Mouse (Mus musculus): Measurements from ENCODE around the gene Chd4. TPM values are rescaled to one million over a fixed set of nuclear protein-coding genes. Genes with fewer than 3 reads are reported as not detected.

Chd4 gene
- total RNA-seq, 2 experiments from 2014 or later, result 136 to 373 TPM

DNA sequence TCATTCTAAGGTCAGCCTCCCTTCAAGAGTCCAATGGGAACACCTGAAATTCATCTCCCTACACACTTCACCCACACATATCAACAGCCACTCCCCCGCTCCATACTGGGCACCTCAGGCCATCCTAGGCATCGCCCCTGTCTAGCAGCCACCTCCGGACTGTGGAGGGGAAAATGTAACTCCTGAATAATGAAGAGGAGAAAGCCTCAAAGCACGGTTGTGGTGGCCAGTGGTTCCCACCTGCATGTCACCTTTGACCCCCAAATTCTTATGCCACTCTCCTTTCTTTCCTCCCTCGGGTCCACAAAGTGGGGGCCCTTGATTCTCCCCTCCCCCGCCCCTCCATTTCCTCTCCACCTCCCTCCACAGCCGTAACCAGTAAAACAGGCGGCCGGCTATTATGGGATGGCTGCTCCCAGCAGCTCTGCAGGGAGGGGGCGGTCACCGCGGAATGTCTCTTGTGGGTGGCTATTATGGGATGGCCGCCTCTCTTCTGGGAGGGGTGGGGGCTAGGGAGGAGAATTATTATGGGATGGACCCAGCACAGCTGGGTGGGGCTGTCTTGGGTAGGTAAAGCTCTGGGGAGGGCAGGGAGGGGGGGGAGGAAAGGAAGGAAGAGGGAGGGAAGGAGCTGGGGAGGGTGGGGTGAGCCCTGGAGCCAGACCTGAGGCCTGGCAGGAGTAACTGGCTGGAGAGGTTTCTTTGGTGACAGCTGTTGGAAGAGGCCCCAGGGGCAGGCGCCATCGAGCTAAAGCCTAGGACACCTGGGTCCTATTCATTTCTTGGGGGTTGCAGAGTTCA is 6.1 kb upstream of the Chd4 start:
- ATAC-seq (replicated peaks; ENCODE audit: poor library complexity, severe bottlenecking), result peak; percentile 38

DNA sequence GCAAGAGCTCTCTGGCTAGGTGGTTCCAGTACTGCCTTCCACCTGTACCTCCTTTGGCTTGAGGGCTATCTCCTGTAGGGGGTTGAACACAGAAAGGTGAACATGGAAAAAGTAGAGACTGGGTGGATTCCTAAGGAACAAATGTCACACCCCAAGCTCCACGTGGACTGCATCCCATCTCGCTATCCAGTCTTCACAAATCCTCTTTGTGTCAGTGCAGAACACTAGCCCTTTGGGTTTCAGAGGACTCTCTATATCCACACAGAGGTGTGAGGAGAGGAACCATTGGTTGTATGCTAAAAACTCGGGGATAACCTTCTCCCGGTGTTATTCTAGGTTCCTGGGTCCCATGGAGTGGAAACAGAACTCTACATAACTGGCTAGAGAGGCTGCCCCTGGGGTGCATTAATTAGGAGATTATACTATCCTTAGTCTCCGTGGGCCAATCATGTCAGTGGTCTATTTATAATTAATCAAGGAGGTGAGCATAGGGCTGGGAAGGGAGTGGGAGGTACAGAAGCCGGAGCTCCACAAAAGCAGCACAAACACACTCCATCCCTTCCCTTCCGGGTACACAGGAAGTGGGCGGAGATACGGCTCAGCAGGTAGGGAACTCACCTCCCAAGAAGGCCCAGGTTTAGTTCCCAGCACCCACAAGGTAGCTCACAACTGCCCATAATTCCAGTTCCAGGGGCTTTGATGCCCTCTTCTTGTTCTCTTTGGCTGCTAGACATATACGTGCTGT is 5.3 kb upstream of the Chd4 start:
- ATAC-seq (replicated peaks; ENCODE audit: poor library complexity, severe bottlenecking), result no peak

DNA sequence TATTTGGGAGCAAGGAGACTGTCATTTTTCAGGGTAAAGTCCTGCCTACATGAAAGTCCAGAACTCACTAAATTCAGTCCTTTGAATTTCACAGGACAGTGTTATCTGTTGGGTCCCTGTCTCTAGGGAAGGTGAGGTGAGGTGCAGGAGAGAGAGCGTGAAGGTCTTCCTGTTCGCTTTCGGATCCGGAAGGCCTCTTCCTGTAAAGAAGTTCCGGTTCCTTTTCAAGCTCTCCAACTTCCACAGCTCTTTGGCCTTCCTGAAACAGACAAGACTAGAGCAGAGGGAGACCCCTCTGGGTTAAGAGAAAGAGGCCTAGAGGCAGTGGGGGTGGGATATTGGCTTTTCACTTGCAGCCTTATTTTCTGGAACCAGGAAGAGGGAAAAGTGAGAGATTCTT is 3.4 kb upstream of the Chd4 start:
- no peak for ATAC-seq (replicated peaks; ENCODE audit: poor library complexity, severe bottlenecking)

DNA sequence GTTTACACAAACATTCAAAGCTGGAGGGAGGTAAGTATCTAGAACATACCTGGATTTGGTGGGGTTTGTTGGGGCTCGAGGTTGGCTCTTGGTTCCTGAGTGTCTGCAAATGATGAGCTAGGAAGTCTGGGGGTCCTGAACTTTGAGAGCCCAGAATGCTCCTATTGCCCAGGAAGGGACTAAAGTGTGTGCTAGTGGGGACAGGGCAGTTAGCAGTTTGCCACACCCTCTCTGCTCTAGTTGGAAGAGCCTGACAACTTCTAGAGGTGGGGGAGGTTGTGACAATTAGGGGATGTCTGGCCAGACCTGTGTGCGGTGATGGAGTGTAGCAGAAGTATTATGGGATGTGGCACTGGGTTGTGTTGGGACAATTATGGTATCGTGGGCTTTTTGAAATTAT is 938 bp upstream of the Chd4 start:
- no peak for ATAC-seq (replicated peaks; ENCODE audit: poor library complexity, severe bottlenecking)

DNA sequence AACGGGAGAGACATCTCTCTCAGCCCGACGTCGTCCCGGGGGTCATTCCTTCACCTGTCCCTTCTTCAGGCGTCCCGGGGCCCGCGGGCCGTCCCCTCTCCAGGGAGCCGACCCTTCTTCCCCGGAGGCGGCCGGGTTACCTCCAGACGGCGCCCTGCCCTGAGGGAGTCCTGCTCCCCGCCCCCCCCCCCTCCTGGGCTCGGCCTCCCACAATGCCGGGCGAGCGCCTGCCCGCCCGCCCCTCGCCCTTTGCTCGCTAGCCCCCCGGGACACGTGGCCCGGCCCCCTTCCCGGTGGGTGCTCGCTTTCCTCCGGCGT is 457 bp downstream of the Chd4 start:
- ATAC-seq (replicated peaks; ENCODE audit: poor library complexity, severe bottlenecking), result no peak

DNA sequence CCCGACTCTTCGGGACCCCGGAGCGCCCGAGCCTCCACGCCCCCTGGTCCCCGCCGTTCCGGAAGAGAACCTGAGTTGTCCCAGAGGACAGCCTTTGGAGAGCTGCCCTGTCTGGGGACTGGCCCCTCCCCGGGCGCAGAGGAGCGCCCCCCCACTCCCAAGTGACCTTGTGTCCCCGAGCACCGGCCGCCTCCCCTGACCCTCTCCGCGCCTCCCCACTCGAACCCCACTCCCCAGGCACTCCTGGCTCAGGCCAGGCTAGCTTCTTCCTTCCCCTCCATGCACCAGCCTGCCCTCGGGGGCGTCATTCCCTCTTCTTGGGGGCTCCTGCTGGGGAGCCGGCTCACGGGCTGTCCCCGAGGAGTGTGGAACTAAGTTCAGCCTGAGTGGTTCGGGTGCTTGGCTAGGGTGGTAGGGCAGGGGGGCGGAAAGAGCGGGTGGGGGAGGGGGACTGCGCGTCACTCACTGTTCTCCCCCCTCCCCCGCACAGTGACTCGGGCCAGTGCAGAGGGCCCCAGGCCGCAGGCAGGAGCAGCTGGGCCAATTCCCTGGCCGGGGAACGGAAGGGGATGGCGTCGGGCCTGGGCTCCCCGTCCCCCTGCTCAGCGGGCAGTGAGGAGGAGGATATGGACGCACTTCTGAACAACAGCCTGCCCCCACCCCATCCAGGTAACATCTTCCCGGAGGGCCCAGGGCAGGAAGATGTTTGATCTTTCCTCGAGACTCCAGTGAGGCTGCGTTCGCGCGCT is 990 bp downstream of the Chd4 start:
- ATAC-seq (replicated peaks; ENCODE audit: poor library complexity, severe bottlenecking), result peak; percentile 25

DNA sequence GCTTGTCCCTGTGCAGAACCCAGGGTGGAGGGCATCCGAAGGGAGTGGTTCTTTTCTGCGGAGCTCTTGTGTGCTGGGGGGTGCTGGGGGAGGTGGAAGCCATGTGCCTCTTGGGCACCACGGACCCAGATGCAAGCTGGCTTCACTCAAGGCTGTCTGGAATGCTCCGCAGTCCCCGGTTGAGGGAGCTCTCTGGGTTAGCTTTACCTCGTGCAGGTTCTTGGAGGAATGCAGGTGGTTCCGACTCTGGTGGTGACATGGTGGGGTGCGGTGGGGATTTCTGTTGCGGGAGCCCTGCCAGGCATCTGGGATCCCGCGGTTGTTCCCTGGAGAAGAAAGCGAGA is 1.5 kb downstream of the Chd4 start:
- ATAC-seq (replicated peaks; ENCODE audit: poor library complexity, severe bottlenecking), result no peak

DNA sequence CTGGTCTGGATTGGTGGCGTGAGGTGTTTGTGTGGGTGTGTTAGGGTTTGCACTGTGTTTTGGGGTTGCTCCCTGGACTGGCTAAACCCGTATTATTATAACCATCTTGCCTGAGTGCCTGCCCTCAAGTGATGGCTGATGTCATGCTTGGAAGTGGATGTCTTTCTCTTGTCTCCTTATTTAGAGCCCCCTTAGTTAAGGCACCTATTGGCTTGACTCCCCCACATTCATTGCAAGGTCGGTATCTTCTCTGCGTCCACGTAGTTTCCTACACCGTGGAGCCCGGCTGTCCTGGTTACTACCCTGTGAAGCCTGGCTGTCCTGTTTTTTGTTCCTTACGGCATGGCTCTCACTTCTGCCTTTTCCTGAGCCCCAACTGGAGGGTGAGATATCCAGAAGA is 2.2 kb downstream of the Chd4 start:
- ATAC-seq (replicated peaks; ENCODE audit: poor library complexity, severe bottlenecking), result no peak

DNA sequence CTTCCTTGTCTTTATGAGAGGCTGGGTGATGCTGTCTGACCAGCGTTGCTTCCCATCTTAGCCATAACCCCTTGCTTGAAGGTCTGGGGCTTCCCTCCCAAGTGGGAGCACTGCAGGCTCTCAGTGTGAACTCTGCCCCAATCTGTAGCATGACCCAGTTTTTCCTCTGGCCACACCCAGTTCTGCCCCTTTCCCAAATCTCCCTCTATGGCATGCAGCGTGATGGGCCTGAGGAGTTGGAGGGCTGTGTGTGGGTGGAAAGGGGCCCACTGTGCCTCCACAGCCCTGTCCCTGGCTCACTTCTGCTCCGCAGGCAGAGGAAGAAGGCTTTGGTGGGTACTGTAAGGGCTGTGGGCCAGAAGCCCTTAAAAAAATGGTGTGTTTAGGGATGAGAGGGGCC is 2.7 kb downstream of the Chd4 start:
- ATAC-seq (replicated peaks; ENCODE audit: poor library complexity, severe bottlenecking), result no peak

DNA sequence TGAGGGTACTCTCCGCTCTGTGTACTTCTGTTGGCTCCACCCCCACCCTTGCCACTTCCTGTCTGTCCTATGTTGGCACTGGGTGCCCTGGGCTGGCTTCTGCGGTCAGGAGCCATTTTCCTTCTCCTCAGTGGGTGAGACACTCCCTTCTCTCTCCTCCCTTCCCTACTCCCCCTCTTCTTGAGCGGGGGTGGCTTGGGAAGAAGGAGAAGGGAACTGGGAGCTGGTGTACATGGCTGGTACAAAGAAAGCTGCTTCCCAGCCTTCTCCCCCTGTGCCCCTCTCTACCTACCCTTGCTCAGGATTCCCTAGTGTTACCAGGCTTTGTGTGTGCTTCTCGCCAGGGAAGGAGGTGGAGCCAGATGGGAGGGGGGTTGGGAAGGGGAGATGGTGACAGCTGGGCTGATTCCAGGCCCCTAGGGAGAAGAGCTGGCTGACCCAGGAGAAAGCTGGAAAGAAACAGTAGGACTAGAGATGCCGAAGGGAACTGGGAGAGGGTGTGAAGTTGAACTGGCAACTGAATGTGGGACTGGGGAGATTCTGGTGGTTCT is 3.7 kb downstream of the Chd4 start:
- peak; percentile 48 for ATAC-seq (replicated peaks; ENCODE audit: poor library complexity, severe bottlenecking)

DNA sequence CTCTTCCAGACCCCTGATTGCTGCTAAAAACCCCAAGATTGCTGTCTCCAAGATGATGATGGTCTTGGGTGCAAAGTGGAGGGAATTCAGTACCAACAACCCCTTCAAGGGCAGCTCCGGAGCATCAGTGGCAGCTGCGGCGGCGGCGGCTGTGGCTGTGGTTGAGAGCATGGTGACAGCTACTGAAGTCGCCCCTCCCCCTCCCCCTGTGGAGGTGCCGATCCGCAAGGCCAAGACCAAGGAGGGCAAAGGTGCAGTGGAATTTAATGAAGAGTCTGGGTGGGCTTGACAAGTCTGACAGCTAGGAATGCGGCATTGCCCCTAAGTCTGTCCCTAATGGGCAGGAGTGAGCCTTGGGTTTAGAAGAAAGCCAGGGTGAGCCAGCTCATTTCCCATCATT is 5.7 kb downstream of the Chd4 start:
- ATAC-seq (replicated peaks; ENCODE audit: poor library complexity, severe bottlenecking), result no peak

DNA sequence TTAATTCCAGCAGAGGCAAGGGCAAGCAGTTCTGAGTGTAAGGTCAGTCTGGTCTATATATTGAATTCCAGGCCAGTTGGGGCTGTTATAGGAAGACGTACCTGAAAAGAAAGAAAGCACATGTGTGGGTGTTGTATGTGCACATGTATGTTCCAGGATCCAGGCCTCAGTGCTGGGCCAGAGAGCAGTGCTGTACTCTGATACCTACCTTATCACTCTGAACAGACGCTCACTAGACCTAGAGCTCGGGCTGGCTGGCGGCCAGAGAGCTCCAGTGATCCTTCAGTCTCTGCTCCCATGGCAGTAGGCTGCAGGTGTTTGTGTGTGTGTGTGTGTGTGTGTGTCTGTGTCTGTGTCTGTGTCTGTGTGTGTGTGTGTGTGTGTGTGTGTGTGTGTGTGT is 8.4 kb downstream of the Chd4 start:
- ATAC-seq (replicated peaks; ENCODE audit: poor library complexity, severe bottlenecking), result no peak

DNA sequence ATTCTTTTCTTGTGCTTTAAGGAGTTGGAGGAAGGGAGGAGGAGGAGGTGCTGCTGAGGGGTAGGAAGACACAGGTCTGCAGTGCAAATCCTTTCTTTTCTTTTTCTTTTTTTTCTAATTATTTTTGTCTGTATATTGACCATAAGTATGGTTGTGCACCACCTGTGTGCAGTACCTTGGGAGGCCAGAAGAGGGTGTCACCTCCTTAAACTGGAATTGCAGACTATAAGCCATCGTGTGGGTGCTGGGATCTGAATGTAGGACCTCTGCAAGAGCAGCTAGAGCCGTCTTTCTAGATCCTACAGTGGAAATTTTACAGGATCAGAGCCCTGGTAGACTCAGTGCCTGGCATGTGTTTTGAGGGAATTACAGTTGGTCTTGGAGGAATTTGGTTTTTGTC is 11.9 kb downstream of the Chd4 start:
- no peak for ATAC-seq (replicated peaks; ENCODE audit: poor library complexity, severe bottlenecking)

DNA sequence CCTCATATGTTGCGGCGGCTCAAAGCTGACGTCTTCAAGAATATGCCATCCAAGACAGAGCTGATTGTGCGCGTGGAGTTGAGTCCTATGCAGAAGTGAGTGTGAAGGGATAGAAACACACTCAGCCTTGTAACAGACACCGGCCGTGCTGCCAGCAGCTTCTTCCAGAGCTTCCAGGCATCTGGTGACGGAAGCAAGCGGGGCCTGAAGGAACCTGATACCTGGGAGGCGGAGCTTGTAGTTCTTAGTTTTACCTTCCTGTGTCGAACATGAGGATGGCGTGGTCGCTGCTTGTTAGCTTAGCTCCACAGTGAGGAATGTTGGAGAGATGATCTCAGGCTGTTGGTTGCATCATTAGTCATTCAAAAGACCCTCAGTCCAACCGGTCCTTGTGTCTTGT is 13.6 kb downstream of the Chd4 start:
- no peak for ATAC-seq (replicated peaks; ENCODE audit: poor library complexity, severe bottlenecking)

DNA sequence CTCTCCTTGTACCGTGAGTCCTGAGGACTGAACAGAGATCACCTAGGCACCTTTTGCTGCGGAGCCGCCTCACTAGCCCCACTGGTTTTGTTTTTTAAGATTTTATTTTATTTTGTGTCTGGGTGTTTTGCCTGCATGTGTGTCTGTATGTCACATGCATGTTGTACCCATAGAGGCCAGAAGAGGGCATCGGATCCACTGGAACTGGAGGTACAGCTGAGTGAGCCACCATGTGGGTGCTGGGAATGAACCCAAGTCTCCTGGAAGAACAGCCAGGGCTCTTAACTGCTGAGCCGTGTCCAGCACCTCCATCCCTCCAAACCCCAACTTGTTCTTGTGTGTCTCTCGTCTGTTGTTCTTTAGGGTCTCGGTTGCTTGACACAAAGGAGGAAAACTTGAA is 15.1 kb downstream of the Chd4 start:
- ATAC-seq (replicated peaks; ENCODE audit: poor library complexity, severe bottlenecking), result peak; percentile 41; the same call in 1 of the 2 replicates

DNA sequence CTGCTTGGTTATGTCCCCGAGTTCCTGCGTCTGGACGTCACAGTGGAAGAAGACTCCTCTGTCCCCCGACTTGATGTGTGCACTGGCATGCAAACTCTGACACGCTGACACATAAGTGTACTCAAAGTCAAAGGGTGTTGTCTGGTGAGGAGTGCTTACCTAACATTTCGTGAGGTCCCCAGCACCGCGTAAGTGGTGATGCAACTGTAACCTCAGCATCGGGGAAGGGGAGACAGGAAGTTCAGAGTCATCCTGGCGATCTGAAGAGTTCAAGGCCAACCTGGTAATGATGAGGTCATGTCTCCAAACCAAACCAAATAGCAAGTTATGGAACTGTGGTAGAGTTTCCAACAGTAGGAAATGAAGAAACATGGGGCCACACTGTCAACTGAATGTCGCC is 16.8 kb downstream of the Chd4 start:
- ATAC-seq (replicated peaks; ENCODE audit: poor library complexity, severe bottlenecking), result peak; percentile 78

DNA sequence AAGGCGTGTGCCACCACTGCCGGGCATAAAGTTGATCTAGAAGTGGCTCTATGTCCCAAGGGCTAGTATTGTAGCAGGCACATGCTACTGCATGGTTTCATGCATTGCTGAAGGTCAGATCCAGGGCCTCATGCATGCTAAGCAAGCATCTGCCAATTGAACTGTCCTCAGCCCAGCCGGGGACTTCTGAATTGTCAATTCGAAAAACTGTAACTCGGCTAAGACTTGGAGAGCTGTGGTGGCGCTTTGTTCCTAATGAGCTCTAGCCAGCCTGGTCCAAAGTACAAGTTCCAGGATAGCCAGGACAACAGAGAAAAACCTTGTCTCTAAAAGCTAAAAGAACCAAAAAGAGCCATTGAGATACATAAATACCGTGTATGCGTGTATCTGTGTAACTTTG is 23.6 kb downstream of the Chd4 start:
- ATAC-seq (replicated peaks; ENCODE audit: poor library complexity, severe bottlenecking), result no peak

DNA sequence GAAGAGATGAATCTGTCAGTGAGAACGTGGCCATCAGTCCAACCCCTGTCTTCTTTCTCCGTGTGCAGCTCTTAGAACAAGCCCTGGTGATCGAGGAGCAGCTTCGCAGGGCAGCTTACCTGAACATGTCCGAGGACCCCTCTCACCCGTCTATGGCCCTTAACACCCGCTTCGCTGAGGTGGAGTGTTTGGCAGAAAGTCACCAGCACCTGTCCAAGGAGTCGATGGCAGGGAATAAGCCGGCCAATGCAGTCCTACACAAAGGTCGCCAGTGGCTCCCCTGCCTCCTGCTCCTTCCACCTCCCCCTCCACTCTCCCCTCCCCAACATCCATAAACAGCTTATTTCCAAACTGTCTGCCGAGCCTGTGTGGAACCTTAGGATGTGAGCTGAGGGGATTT is 32.9 kb downstream of the Chd4 start:
- no peak for ATAC-seq (replicated peaks; ENCODE audit: poor library complexity, severe bottlenecking)

DNA sequence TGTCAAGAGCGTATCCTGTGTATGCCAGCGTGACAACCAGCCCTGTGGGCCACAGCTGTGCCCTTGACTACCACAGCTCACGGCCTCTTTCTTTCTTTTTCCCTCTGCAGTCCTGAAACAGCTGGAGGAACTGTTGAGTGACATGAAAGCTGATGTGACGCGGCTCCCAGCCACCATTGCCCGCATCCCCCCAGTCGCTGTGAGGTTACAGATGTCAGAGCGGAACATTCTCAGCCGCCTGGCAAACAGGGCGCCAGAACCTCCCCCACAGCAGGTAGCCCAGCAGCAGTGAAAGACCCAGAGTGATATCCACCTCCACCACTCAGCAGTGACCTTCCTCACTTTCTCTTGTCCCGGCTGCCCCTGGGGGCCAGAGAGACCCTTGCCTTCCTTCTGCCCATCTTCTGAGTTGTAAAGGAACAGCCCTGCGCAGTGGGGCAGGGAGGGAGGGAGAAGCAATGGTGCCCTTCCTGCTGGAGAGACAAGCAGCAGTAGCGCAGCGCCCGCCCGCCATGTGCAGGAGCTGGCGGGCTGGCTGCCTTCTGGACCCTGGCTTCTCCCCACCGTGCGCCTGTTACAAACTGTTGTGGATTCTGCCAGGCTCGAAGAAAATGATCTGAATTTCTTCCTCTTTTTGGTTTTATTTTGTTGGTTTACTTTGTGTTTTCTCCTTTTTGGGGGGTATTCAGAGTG is 34.1 kb downstream of the Chd4 start:
- ATAC-seq (replicated peaks; ENCODE audit: poor library complexity, severe bottlenecking), result no peak

DNA sequence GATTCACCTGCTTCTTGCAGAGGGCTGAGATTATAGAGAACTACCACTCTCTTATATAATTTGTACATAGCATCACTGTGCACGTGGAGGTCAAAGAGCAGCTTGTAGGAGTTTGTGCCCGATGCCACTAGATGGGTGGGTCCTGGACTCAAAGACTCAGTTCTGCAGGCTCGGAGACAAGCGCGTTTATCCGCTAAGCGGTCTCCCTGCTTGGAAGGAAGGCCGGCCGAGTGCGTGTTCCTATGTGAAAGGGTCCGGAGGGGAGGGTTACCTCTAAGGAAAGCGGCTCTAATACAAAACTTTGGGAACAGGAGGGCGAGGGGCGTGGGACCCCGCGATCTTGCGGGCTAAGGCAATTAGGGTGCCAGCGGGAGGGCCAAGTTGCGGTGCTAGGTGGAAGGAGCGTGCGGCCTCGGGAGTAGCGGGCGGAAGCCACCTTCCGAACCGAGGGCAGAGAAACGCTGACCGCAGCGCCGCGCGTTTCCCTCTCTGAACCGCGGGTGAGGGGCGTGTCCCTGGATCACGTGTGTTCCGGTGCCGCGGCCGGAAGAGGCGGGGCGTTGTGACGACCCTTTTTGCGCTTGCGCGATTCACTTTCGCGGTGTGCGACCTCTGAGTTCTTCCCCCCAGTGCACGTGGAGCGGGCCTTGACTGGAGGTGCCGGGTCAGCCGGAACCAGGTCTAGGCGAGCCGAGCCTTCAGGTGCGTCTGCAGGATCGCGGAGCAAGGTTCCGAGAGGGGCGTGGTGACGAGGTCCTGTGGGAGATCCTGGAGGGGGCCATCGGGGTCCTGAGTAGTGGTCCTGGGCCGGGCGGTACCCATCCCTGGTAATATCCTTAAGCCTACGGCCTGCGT is 35.7 kb downstream of the Chd4 start, which contains the start of gene Nop2:
Gene Nop2, plus strand, starts transcription at position 608 of the 855 bp plus-strand sequence.
- peak; percentile 91 for ATAC-seq (replicated peaks; ENCODE audit: poor library complexity, severe bottlenecking)

Measured in granulocyte monocyte progenitor cell, adult 5-6 weeks (primary cell).